Mouse (Mus musculus) left cerebral cortex, adult 9 months (tissue): ENCODE results near the gene Vma21.

Experiments used
- DNase-seq, 2 experiments: peaks; one replicate each; pipeline ENCODE4 v3.0.0; 2022; ENCODE audit warnings: low spot score in 2 of 2

Vma21 gene

GRCm38 (mm10) chrX:71815631-71816345, at the start of gene Vma21:
Vma21 (plus strand) TSS chrX:71815924.
- DNase-seq = no peak

GRCm38 (mm10) chrX:71767909-71768308, 47.8 kb upstream of the Vma21 start:
- DNase-seq = no peak

- DNase-seq = no peak
Measured at GRCm38 (mm10) chrX:71791106-71791505, 24.6 kb upstream of the Vma21 start.

DNA sequence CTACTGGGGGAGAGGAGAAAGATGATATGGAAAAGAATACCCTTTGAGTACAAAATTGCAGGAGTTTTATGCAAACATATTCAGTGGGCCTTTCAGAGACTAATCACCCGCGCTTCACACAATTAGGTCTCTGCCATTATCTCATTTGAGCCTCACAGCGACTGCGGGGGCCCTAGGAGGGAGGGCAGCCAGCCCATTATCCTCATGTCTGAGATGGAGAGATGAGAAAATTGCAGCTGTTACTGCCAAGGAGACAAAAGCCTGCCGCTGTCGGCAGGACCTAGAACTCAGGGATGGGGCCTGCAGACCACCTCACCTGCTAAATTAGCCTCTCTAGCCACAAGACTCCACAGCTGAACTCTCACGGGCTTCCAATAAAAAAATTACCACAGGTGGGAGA, 18.0 kb upstream of the Vma21 start:
- DNase-seq = no peak

- DNase-seq = no peak
Measured at GRCm38 (mm10) chrX:71798883-71799282, 16.8 kb upstream of the Vma21 start.

- no peak for DNase-seq
Measured at GRCm38 (mm10) chrX:71811966-71812835, 3.5 kb upstream of the Vma21 start.

GRCm38 (mm10) chrX:71816401-71816857, 705 bp downstream of the Vma21 start:
- DNase-seq = peak; percentile 74 to 83

GRCm38 (mm10) chrX:71816931-71817361, 1.2 kb downstream of the Vma21 start:
- DNase-seq = peak in 1 of 2 experiments; percentile 2

DNA sequence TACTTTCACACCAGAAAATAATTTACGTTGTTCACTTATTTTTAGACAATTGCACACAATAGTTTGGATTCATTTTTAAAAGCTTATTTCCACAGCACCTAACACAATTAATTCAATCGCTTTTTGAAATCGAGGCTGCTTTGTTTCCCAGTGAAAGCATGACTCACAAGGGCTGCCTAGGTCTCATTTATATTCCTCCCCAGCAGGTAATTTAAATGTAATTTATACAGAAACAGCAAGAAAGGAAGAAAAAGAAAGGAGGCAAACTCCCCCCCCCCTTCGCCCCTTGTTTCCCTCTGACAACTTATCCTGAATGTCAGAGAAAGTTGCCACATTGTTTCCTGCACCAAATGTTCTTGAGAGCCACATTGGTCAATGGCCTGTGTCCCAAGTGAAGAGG, 23.2 kb downstream of the Vma21 start:
- DNase-seq = no peak

DNA sequence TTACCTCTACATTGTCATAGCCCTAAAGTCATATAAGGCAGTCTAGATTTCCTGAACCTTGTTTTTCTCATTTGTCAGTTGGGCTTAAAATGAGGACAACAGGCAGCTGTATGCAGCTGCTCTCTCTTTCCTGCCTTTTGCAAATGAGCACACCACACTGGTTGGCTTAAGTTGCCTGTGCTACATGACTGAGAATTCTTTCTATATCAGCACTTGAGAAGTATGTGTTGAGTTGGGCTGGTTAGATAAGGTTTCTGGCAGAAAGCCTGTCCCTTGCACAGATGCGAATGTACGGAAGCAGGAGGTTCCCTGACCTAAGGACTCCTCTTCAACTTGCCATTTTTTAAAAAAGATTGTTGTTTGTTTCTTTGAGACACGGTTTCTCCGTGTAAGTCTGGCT, 31.0 kb downstream of the Vma21 start:
- no peak for DNase-seq

DNA sequence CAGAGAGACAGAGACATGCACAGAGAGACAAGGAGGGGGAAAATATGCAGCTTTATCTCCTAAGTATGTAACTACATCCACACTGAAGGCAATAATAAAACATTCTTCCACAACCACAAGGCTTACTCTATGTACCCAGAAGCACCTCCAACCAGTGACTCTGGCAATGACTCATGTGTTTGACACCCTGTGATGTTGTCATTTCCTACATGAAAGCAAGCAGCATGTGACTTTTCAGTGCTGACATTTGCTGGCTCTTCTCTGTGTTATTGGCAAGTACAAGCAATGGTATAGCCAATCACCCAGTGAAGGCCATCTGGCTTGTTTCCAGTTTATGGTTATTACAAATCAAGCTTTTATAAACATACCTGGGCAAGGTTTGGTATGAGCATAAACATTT, 38.1 kb downstream of the Vma21 start:
- DNase-seq = no peak
